ENCODE assay signal across 25 mouse cellular contexts in genomic region chr14:112142668-112143067, GRCm38 (mm10).
"Had no signal": no experiment of that assay in that cellular context is flagged by ENCODE, and none has a peak within 500 bp of the region (broad histone marks: within the 10 kb centered on the region; RNA-seq: fewer than 3 reads in every experiment).

No protein-coding gene starts in this region.

- ATAC-seq: inflammation-experienced regulatory T-cells, adult 6 months; intestine, embryonic 15.5 days; intestine, postnatal 0 days had no signal

- DNase-seq: gastrocnemius, adult 2 months; gastrocnemius, postnatal 10 days; gastrocnemius, postnatal 25 days; heart, adult 18-20 months; heart, postnatal 10 days; heart, postnatal 4 days; kidney, adult 18-20 months; kidney, adult 8-10 months; kidney, postnatal 10 days; kidney, postnatal 25 days; kidney, postnatal 4 days; liver had no signal

- H3K9me3 ChIP-seq: heart, embryonic 10.5 days; heart, embryonic 12.5 days; hindbrain, embryonic 10.5 days; hindbrain, embryonic 13.5 days; hindbrain, embryonic 15.5 days; intestine, embryonic 15.5 days; limb, embryonic 10.5 days; limb, embryonic 12.5 days had no signal

- H3K4me1 ChIP-seq: heart, embryonic 10.5 days; heart, embryonic 12.5 days; hindbrain, embryonic 10.5 days; hindbrain, embryonic 13.5 days; hindbrain, embryonic 15.5 days; intestine, embryonic 15.5 days; limb, embryonic 10.5 days; limb, embryonic 12.5 days had no signal

- H3K27ac ChIP-seq: gastrocnemius, adult 2 months; heart, embryonic 10.5 days; hindbrain, embryonic 10.5 days; hindbrain, embryonic 13.5 days; hindbrain, embryonic 15.5 days; intestine, embryonic 15.5 days; layer of hippocampus, adult 2 months; left cerebral cortex, adult 2 months; limb, embryonic 10.5 days; limb, embryonic 12.5 days had no signal

- H3K4me3 ChIP-seq: gastrocnemius, adult 2 months; heart, embryonic 10.5 days; heart, embryonic 12.5 days; hindbrain, embryonic 10.5 days; hindbrain, embryonic 13.5 days; hindbrain, embryonic 15.5 days; intestine, embryonic 15.5 days; layer of hippocampus, adult 2 months; left cerebral cortex, adult 2 months; limb, embryonic 10.5 days; limb, embryonic 12.5 days had no signal

- H3K4me2 ChIP-seq: heart, embryonic 12.5 days; hindbrain, embryonic 13.5 days; hindbrain, embryonic 15.5 days; intestine, embryonic 15.5 days; limb, embryonic 12.5 days; liver, embryonic 11.5 days had no signal

- H3K36me3 ChIP-seq: heart, embryonic 10.5 days; heart, embryonic 12.5 days; hindbrain, embryonic 10.5 days; hindbrain, embryonic 13.5 days; hindbrain, embryonic 15.5 days; intestine, embryonic 15.5 days; limb, embryonic 10.5 days; limb, embryonic 12.5 days had no signal

- H3K9ac ChIP-seq: heart, embryonic 12.5 days; hindbrain, embryonic 13.5 days; hindbrain, embryonic 15.5 days; intestine, embryonic 15.5 days; limb, embryonic 12.5 days had no signal

- H3K27me3 ChIP-seq: heart, embryonic 12.5 days; hindbrain, embryonic 13.5 days; hindbrain, embryonic 15.5 days; intestine, embryonic 15.5 days; limb, embryonic 12.5 days had no signal
